Comparison of ENCODE assay signal across 8 mouse cellular contexts in the genomic region with DNA sequence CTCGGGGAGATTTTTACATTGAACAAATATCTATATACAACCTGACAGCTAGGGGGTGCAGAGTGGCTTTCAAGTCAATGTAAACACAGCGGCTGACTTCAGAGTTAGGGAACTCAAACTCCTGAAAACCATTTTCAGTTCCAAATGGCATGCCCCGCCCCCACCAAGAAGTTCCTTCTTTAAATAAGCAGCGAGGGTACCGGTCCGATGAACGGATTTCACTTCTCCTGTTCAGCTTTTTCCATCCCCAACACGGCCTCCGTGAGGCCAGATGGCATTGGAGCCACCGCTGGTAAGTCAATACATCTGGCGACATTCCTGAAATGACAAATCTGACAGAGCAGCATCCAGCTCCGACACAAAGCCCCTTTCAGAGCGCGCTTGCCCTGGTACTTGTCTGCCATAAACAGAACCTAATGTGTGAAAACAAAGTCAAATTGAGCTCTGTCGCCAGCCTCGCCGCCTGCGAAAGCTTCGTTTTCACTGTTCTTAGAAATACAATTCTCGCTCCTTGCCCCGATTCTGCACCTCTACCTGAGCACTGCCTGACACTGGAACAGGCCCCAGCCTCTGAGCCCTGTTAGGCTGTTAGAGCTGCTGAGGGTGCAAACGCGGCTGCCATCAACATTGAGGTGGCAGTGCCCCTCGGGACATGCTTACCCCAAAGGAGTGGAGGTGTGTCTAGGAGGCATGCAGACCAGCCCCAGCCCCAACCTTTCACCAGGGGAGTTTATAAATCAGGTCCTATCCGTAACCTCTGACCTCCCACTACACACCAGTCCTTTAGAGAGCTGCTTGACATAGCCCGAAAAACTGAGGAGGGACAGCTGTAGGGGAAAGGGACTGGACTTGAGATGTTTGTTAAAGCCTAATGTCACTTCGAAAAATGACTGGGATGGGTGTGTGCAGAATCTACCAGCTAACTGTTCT.
DNase-seq lines count a peak whose midpoint lies in the region; ATAC-seq and TF ChIP-seq lines count a peak whose summit lies in the region.

No protein-coding gene starts in this region.

- peak overlapping the region; percentile 68 for H3K4me2 ChIP-seq in heart, embryonic 16.5 days (ENCODE audit: low read depth, low read length)
- H3K4me2 ChIP-seq in lung, embryonic 14.5 days = peak overlapping the region; percentile 60

- H3K36me3 ChIP-seq in heart, embryonic 16.5 days (ENCODE audit: control insufficient read depth, insufficient read depth) = no peaks in the 10 kb centered on the region
- no peaks in the 10 kb centered on the region for H3K36me3 ChIP-seq in lung, embryonic 14.5 days (ENCODE audit: insufficient read depth)

- no peak; the same call in 1 of the 2 replicates for ATAC-seq in heart, embryonic 16.5 days (replicated peaks; ENCODE audit: extremely low read depth, insufficient read depth, low FRiP score)
- peak; percentile 81 for ATAC-seq in lung, embryonic 14.5 days (ENCODE audit: insufficient read depth)

- H3K4me1 ChIP-seq in heart, embryonic 16.5 days (ENCODE audit: control insufficient read depth, insufficient read depth, low read length) = peaks cover 6% of the 10 kb centered on the region; the same call in 1 of the 2 replicates
- H3K4me1 ChIP-seq in lung, embryonic 14.5 days (ENCODE audit: insufficient read depth) = peaks cover 21% of the 10 kb centered on the region

- peak overlapping the region; percentile 43 for H3K4me3 ChIP-seq in heart, embryonic 16.5 days (ENCODE audit: low read length)
- H3K4me3 ChIP-seq in lung, embryonic 14.5 days (ENCODE audit: low read depth, low read length) = peak overlapping the region; percentile 23

- peak; percentile 61 for TF ChIP-seq CTCF in lung, embryonic 14.5 days (IDR thresholded peaks at IDR 0.05; ENCODE audit: low read depth)

- no peaks in the 10 kb centered on the region for H3K9me3 ChIP-seq in heart, embryonic 16.5 days (replicated peaks; ENCODE audit: control insufficient read depth, low read length)
- H3K9me3 ChIP-seq in lung, embryonic 14.5 days (ENCODE audit: low read depth, low read length) = no peaks in the 10 kb centered on the region

- no peaks in the 10 kb centered on the region for H3K27me3 ChIP-seq in heart, embryonic 16.5 days (ENCODE audit: control insufficient read depth, insufficient read depth, low read length)
- H3K27me3 ChIP-seq in lung, embryonic 14.5 days (ENCODE audit: insufficient read depth, low read length) = no peaks in the 10 kb centered on the region

- peak overlapping the region; percentile 3; the same call in 1 of the 2 replicates for H3K9ac ChIP-seq in heart, embryonic 16.5 days (ENCODE audit: low read length)
- H3K9ac ChIP-seq in lung, embryonic 14.5 days = peak overlapping the region; percentile 35

- DNase-seq in gastrocnemius, postnatal 10 days = peak; percentile 19
- no peak for DNase-seq in gastrocnemius, adult 8-10 months (ENCODE audit: low spot score in 2 of 2)
- DNase-seq in embryo, embryonic 9.5 days (ENCODE audit: extremely low spot score) = peak; percentile 62
- DNase-seq in layer of hippocampus, adult 18-20 months (ENCODE audit: low spot score in 2 of 2) = peak; percentile 1 to 59
- peak; percentile 90 for DNase-seq in lung, embryonic 14.5 days
- DNase-seq in retina, embryonic 14.5 days (ENCODE audit: low spot score) = peak; percentile 61
- no peak for DNase-seq in thymus, adult 18-20 months

- WGBS in heart, embryonic 16.5 days = 25% methylated on average over 27 of the region's 27 CpGs
- 7% methylated on average over 27 of the region's 27 CpGs for WGBS in lung, embryonic 14.5 days

- no peak overlapping the region for H3K27ac ChIP-seq in heart, embryonic 16.5 days (ENCODE audit: low read length)
- H3K27ac ChIP-seq in lung, embryonic 14.5 days (ENCODE audit: low read depth) = peak overlapping the region; percentile 94

Comparison
In these comparisons a context has a peak if more than half of its experiments do, and no peak if none do; other contexts are left out.
1. DNase-seq: peak in gastrocnemius, postnatal 10 days (single experiment), embryo, embryonic 9.5 days (single experiment), layer of hippocampus, adult 18-20 months (2 of 2), lung, embryonic 14.5 days (single experiment) and retina, embryonic 14.5 days (single experiment); none in gastrocnemius, adult 8-10 months (0 of 2) and thymus, adult 18-20 months (0 of 2).